7 mouse cellular contexts compared by ENCODE assay signal in the genomic region with DNA sequence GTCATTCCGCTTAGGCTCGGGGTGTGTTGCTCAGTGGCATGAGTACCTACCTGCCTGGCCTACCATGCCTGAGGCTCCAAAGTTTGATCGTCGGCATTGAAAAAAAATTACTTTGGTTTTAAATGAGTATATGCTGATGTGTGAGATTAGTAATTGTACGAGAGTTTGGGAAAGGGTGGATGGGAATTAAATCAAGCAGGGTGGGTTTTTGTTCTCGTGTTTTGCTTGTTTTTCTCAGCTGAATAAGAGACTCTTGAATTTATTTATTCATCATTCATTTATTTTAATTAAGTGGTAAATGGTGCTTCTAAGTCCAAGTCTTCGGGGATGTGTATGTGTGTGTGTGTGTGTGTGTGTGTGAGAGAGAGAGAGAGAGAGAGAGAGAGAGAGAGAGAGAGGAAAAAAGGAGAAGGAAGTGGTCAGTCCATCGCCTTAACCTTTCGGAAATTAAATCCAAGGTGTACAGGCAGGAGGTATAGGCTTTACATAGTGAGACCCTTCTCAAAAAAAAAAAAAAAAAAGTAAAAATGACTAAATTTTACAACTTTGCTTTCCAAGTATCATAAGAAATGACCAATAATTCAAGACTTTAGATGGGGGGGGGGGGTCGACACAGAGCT. TPM values are rescaled to one million over a fixed set of nuclear protein-coding genes. Genes with fewer than 3 reads are reported as not detected.
DNase-seq lines count a peak whose midpoint lies in the region; ATAC-seq and TF ChIP-seq lines count a peak whose summit lies in the region.

No protein-coding gene starts in this region.

- H3K4me3 ChIP-seq in spleen, adult 2 months (ENCODE audit: extremely low read depth, insufficient read depth, insufficient read length) = peak overlapping the region; percentile 91
- peak overlapping the region; percentile 91 for H3K4me3 ChIP-seq in forebrain, embryonic 13.5 days
- H3K4me3 ChIP-seq in liver, embryonic 11.5 days (ENCODE audit: low read depth, low read length) = peak overlapping the region; percentile 97
- H3K4me3 ChIP-seq in stomach, postnatal 0 days (ENCODE audit: low read depth, low read length) = peak overlapping the region; percentile 81

- TF ChIP-seq EP300 in stomach, postnatal 0 days (optimal IDR thresholded peaks at IDR 0.05) = no peak

- no peaks in the 10 kb centered on the region for H3K27me3 ChIP-seq in spleen, adult 2 months (ENCODE audit: control insufficient read depth, insufficient read depth, low read length)
- no peaks in the 10 kb centered on the region for H3K27me3 ChIP-seq in forebrain, embryonic 13.5 days
- no peaks in the 10 kb centered on the region for H3K27me3 ChIP-seq in liver, embryonic 11.5 days (replicated peaks; ENCODE audit: control insufficient read depth, insufficient read depth, low read length)
- H3K27me3 ChIP-seq in stomach, postnatal 0 days (ENCODE audit: control insufficient read depth, insufficient read depth, low read length) = no peaks in the 10 kb centered on the region

- 9% methylated on average over 10 of the region's 10 CpGs for WGBS in spleen, adult 2 months
- WGBS in forebrain, embryonic 13.5 days = 17% methylated on average over 10 of the region's 10 CpGs
- 10% methylated on average over 10 of the region's 10 CpGs for WGBS in liver, embryonic 11.5 days
- WGBS in stomach, postnatal 0 days = 31% methylated on average over 10 of the region's 10 CpGs

- no peaks in the 10 kb centered on the region; the same call in none of the 2 replicates for H3K4me1 ChIP-seq in spleen, adult 2 months (ENCODE audit: control insufficient read depth, insufficient read depth, insufficient read length)
- H3K4me1 ChIP-seq in forebrain, embryonic 13.5 days = peaks cover 22% of the 10 kb centered on the region
- H3K4me1 ChIP-seq in liver, embryonic 11.5 days (replicated peaks; ENCODE audit: control insufficient read depth, insufficient read depth, low read length) = peaks cover 33% of the 10 kb centered on the region
- no peaks in the 10 kb centered on the region for H3K4me1 ChIP-seq in stomach, postnatal 0 days (replicated peaks; ENCODE audit: control insufficient read depth, insufficient read depth)

- no peak for TF ChIP-seq POLR2A in spleen, adult 2 months (IDR thresholded peaks at IDR 0.05; ENCODE audit: low read depth, low read length)

- no peak for TF ChIP-seq CTCF in spleen, adult 2 months (IDR thresholded peaks at IDR 0.05; ENCODE audit: extremely low read depth, insufficient read depth, insufficient read length, insufficient replicate concordance)
- no peak for TF ChIP-seq CTCF in stomach, postnatal 0 days (IDR thresholded peaks at IDR 0.05; ENCODE audit: low read depth)

- no peaks in the 10 kb centered on the region for H3K36me3 ChIP-seq in spleen, adult 2 months (ENCODE audit: control insufficient read depth, insufficient read depth, low read length)
- H3K36me3 ChIP-seq in forebrain, embryonic 13.5 days (ENCODE audit: poor library complexity, severe bottlenecking) = no peaks in the 10 kb centered on the region
- no peaks in the 10 kb centered on the region for H3K36me3 ChIP-seq in liver, embryonic 11.5 days (ENCODE audit: control insufficient read depth, insufficient read depth, low read length)
- H3K36me3 ChIP-seq in stomach, postnatal 0 days (ENCODE audit: control insufficient read depth, insufficient read depth, low read length) = no peaks in the 10 kb centered on the region

- ATAC-seq in forebrain, embryonic 13.5 days = no peak
- ATAC-seq in liver, embryonic 11.5 days (replicated peaks; ENCODE audit: low FRiP score) = no peak
- ATAC-seq in stomach, postnatal 0 days (ENCODE audit: low FRiP score, low TSS enrichment) = no peak

- H3K4me2 ChIP-seq in forebrain, embryonic 13.5 days = peak overlapping the region; percentile 93
- H3K4me2 ChIP-seq in liver, embryonic 11.5 days = peak overlapping the region; percentile 87
- peak overlapping the region; percentile 99 for H3K4me2 ChIP-seq in stomach, postnatal 0 days (replicated peaks; ENCODE audit: low read depth)

- DNase-seq in spleen, adult 2 months (ENCODE audit: low read depth in 1 of 2, low spot score in 2 of 2) = no peak
- DNase-seq in spleen, adult 18-20 months = no peak
- no peak for DNase-seq in liver, embryonic 11.5 days (ENCODE audit: low spot score)
- no peak for DNase-seq in stomach, postnatal 0 days (ENCODE audit: low spot score)
- no peak for DNase-seq in cerebellum, adult 9-11 months
- DNase-seq in frontal cortex, postnatal 36 days (ENCODE audit: low spot score in 2 of 2) = no peak

- H3K9me3 ChIP-seq in forebrain, embryonic 13.5 days (replicated peaks) = no peaks in the 10 kb centered on the region
- no peaks in the 10 kb centered on the region for H3K9me3 ChIP-seq in liver, embryonic 11.5 days (ENCODE audit: control insufficient read depth, low read length)
- H3K9me3 ChIP-seq in stomach, postnatal 0 days (ENCODE audit: control insufficient read depth, low read length) = no peaks in the 10 kb centered on the region

- 0 out of 2 replicates have a peak overlapping the region, but pooled peaks have one; percentile 89 for H3K9ac ChIP-seq in forebrain, embryonic 13.5 days
- H3K9ac ChIP-seq in liver, embryonic 11.5 days (ENCODE audit: low read depth, low read length) = peak overlapping the region; percentile 99
- no peak overlapping the region; the same call in 1 of the 2 replicates for H3K9ac ChIP-seq in stomach, postnatal 0 days (ENCODE audit: low read length)

- H3K27ac ChIP-seq in spleen, adult 2 months (ENCODE audit: insufficient read depth, low read length) = no peak overlapping the region
- no peak overlapping the region for H3K27ac ChIP-seq in forebrain, embryonic 13.5 days
- H3K27ac ChIP-seq in liver, embryonic 11.5 days (ENCODE audit: low read depth, low read length) = peak overlapping the region; percentile 90
- no peak overlapping the region; the same call in 1 of the 2 replicates for H3K27ac ChIP-seq in stomach, postnatal 0 days (replicated peaks)

RNA-seq across cellular contexts. Expression of gene Slc16a1, which starts 1.4 kb away (rescaled TPM):
- polyA plus RNA-seq in spleen, adult 2 months (2012; rRNA removed) = 27.1 and 30.2 TPM in 2 replicates
- 18.4 and 19.7 TPM in 2 replicates for polyA plus RNA-seq in forebrain, embryonic 13.5 days (2015; fragmentation: Nextera tagmentation; extraction: Ambion mirVana)
- polyA plus RNA-seq in liver, embryonic 11.5 days (2014; fragmentation: Nextera tagmentation; extraction: Ambion mirVana) = 92.2 and 109 TPM in 2 replicates
- polyA plus RNA-seq in stomach, postnatal 0 days (2015; fragmentation: Nextera tagmentation; extraction: Ambion mirVana) = 32.0 and 32.1 TPM in 2 replicates
